Mouse (Mus musculus) kidney, adult 11 months (tissue): ENCODE results near the gene Pik3ip1.
A peak's percentile ranks its signal among the peaks of the same experiment; 100 is the strongest.

Experiments
- DNase-seq: peaks from one replicate; pipeline ENCODE4 v3.0.0; 2022

Pik3ip1 gene

GRCm38 (mm10) chr11:3337961-3338360, 7.8 kb downstream of the Pik3ip1 start:
- no peak for DNase-seq

- DNase-seq: no peak
Measured at GRCm38 (mm10) chr11:3341476-3341875, 11.3 kb downstream of the Pik3ip1 start.

- no peak for DNase-seq
Measured at GRCm38 (mm10) chr11:3344916-3345315, 14.7 kb downstream of the Pik3ip1 start.

GRCm38 (mm10) chr11:3346351-3346750, 16.1 kb downstream of the Pik3ip1 start:
- DNase-seq: no peak

GRCm38 (mm10) chr11:3347091-3347834, 17.1 kb downstream of the Pik3ip1 start:
- DNase-seq: peak; percentile 79

- no peak for DNase-seq
Measured at GRCm38 (mm10) chr11:3347835-3348195, 17.6 kb downstream of the Pik3ip1 start.

GRCm38 (mm10) chr11:3348576-3349342, 18.6 kb downstream of the Pik3ip1 start:
- DNase-seq: peak; percentile 36

GRCm38 (mm10) chr11:3349343-3349695, 19.1 kb downstream of the Pik3ip1 start:
- no peak for DNase-seq

- no peak for DNase-seq
Measured at GRCm38 (mm10) chr11:3352131-3352530, 21.9 kb downstream of the Pik3ip1 start.

- DNase-seq: no peak
Measured at GRCm38 (mm10) chr11:3352990-3353585, 22.9 kb downstream of the Pik3ip1 start.

GRCm38 (mm10) chr11:3362854-3363253, 32.7 kb downstream of the Pik3ip1 start:
- no peak for DNase-seq

- DNase-seq: no peak
Measured at GRCm38 (mm10) chr11:3366411-3366810, 36.2 kb downstream of the Pik3ip1 start.

- no peak for DNase-seq
Measured at GRCm38 (mm10) chr11:3368983-3369382, 38.8 kb downstream of the Pik3ip1 start.

GRCm38 (mm10) chr11:3369449-3369848, 39.2 kb downstream of the Pik3ip1 start:
- no peak for DNase-seq

- no peak for DNase-seq
Measured at GRCm38 (mm10) chr11:3370162-3370561, 40.0 kb downstream of the Pik3ip1 start.

- DNase-seq: peak; percentile 78
Measured at GRCm38 (mm10) chr11:3370928-3371598, 40.9 kb downstream of the Pik3ip1 start.

GRCm38 (mm10) chr11:3371599-3372295, 41.5 kb downstream of the Pik3ip1 start:
- no peak for DNase-seq

GRCm38 (mm10) chr11:3373591-3374292, 43.5 kb downstream of the Pik3ip1 start:
- DNase-seq: peak; percentile 21

GRCm38 (mm10) chr11:3374293-3374645, 44.1 kb downstream of the Pik3ip1 start:
- no peak for DNase-seq

- DNase-seq: no peak
Measured at GRCm38 (mm10) chr11:3374741-3375140, 44.5 kb downstream of the Pik3ip1 start.

- DNase-seq: no peak
Measured at GRCm38 (mm10) chr11:3379427-3379826, 49.2 kb downstream of the Pik3ip1 start.

- no peak for DNase-seq
Measured at GRCm38 (mm10) chr11:3381148-3381814, 51.1 kb downstream of the Pik3ip1 start.
